Mouse (Mus musculus) limb, embryonic 14.5 days (tissue): ENCODE data around the gene Gpr137c. TPM values are rescaled to one million over a fixed set of nuclear protein-coding genes. Genes with fewer than 3 reads are reported as not detected.
A peak's percentile ranks its signal among the peaks of the same experiment; 100 is the strongest.

Experiments
- ATAC-seq: fragments of 200-750 bp; cut with Nextera tagmentation; 2 replicates; pipeline ENCODE4 v1.8.0; 2017; ENCODE audit warnings: low read depth, moderate number of reproducible peaks, moderate TSS enrichment; ENCODE audit not compliant: low FRiP score
- DNase-seq: peaks from one replicate; pipeline ENCODE4 v3.0.0-alpha.2; 2015; ENCODE audit warnings: low spot score
- H3K27ac ChIP-seq: fragments of 300-500 bp; sonication (generic); replicated peaks from 2 replicates; pipeline ENCODE4 v1.5.1; 2014; ENCODE audit warnings: low read depth, mild to moderate bottlenecking, low read length, moderate library complexity, mixed read lengths
- H3K27me3 ChIP-seq: fragments of 300-500 bp; sonication (generic); 2 replicates; pipeline ENCODE4 v1.6.1; 2014; ENCODE audit warnings: low read length, mixed read lengths; ENCODE audit not compliant: control insufficient read depth, insufficient read depth
- H3K36me3 ChIP-seq: fragments of 300-500 bp; sonication (generic); 2 replicates; pipeline ENCODE4 v1.6.1; 2014; ENCODE audit warnings: mild to moderate bottlenecking, low read length, moderate library complexity, mixed read lengths; ENCODE audit not compliant: control insufficient read depth, insufficient read depth
- H3K4me1 ChIP-seq: fragments of 300-500 bp; sonication (generic); 2 replicates; pipeline ENCODE4 v1.6.1; 2014; ENCODE audit warnings: antibody characterized with exemption, low read length, mixed read lengths; ENCODE audit not compliant: control insufficient read depth, insufficient read depth
- H3K4me2 ChIP-seq: fragments of 300-500 bp; sonication (generic); replicated peaks from 2 replicates; pipeline ENCODE4 v1.6.1; 2014; ENCODE audit warnings: low read depth, mild to moderate bottlenecking, low read length, moderate library complexity; ENCODE audit not compliant: severe bottlenecking
- H3K4me3 ChIP-seq: fragments of 300-500 bp; sonication (generic); replicated peaks from 2 replicates; pipeline ENCODE4 v1.5.1; 2014; ENCODE audit warnings: low read length
- H3K9ac ChIP-seq: fragments of 300-500 bp; sonication (generic); 2 replicates; pipeline ENCODE4 v1.6.1; 2014; ENCODE audit warnings: mild to moderate bottlenecking, low read depth, low read length, moderate library complexity; ENCODE audit not compliant: severe bottlenecking
- H3K9me3 ChIP-seq: fragments of 300-500 bp; sonication (generic); 2 replicates; pipeline ENCODE4 v1.6.1; 2016; ENCODE audit warnings: low read length; ENCODE audit not compliant: control insufficient read depth
- POLR2A ChIP-seq: fragments of 200-500 bp; IDR thresholded peaks from 2 replicates; pipeline ENCODE4 v1.8.0; 2012; ENCODE audit warnings: inconsistent platforms, mild to moderate bottlenecking, moderate library complexity, borderline replicate concordance; ENCODE audit not compliant: insufficient read depth, insufficient read length; ENCODE audit errors: extremely low read depth
- WGBS: fragments of 180-500 bp; shearing (Covaris S2); extraction: QIAGEN DNeasy Blood & Tissue Kit; methylation state at CpG from one replicate; pipeline ENCODE4 v1.1.7; 2014; 5-methylcytosine and 5-hydroxymethylcytosine counted together
- polyA plus RNA-seq, 2 experiments: library from polyadenylated mRNA; depleted of rRNA in 1 of 2; stranded (reverse) in 1 of 2; unstranded in 1 of 2; fragments of >200 nt; fragmentation: Nextera tagmentation in 1 of 2; extraction: Ambion mirVana in 1 of 2; gene quantifications; 2 replicates each; pipeline versions ENCODE4 v1.2.1 to v1.2.3; 2012 to 2014

Gpr137c gene
- polyA plus RNA-seq, 2 experiments = 2.8 to 8.9 TPM

DNA sequence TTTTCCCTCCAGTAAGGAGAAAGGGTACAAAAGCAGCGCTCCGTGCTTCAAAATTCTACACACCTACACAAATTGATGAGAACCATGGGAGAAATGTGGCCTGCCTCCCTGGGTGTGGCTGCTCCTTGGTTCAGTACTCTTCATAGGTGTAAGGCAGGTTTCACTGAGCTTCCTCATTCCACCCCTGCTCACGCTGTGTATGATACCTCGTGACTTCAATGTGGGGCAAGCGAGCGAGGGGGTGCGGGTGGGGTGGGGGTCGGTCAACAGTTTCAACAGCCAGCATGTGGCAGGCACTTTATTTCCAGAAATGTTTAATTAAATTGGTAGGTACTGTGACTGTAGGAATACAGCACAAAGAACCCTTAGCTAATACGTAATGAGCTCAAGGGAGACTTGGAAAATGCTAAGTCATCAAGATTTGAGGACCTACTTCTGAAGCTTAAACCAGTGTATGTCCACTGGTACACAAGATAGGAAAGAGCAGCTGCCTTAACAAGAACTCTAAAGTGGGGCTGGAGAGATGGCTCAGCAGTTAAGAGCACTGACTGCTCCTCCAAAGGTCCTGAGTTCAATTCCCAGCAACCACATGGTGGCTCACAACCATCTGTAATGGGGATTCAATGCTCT lies 2.7 kb upstream of the Gpr137c start:
- WGBS = 90% methylated on average over 9 of the region's 9 CpGs
- peaks cover 3% of the 10 kb centered on the region; the same call in 1 of the 2 replicates for H3K4me1 ChIP-seq
- H3K9me3 ChIP-seq = no peaks in the 10 kb centered on the region
- no peak for ATAC-seq
- H3K4me3 ChIP-seq = no peak overlapping the region
- H3K9ac ChIP-seq = no peak overlapping the region
- H3K4me2 ChIP-seq = no peak overlapping the region
- H3K27me3 ChIP-seq = no peaks in the 10 kb centered on the region
- no peaks in the 10 kb centered on the region for H3K36me3 ChIP-seq
- no peak overlapping the region for H3K27ac ChIP-seq
- TF ChIP-seq POLR2A = no peak
- DNase-seq = no peak

DNA sequence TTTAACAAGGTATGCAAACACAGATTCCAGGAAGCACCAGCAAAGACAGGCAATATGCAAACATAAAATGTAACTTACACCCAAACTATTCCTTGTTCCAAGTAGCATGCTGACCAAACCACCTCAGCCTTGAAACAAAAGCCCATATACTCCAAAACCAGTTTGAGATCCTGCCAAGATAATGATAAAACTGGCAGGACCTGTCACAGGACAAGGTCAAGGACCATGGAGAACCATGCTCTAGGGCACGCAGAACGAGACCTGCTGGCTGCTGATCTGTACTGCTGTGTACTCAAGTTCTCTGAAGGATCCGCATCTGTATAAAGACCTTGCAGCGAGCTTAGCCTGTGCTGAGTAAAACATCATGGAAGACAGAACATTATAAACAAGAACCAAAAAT lies 1.8 kb upstream of the Gpr137c start:
- 88% methylated on average over 4 of the region's 4 CpGs for WGBS
- Histone ChIP-seq H3K36me3 (no peaks in the 10 kb centered on the region), H3K27me3 (no peaks in the 10 kb centered on the region), H3K4me3 (no peak overlapping the region), H3K9me3 (no peaks in the 10 kb centered on the region), H3K4me2 (no peak overlapping the region), H3K9ac (no peak overlapping the region), H3K4me1 (peaks cover 3% of the 10 kb centered on the region; the same call in 1 of the 2 replicates), H3K27ac (no peak overlapping the region)
- DNase-seq (no peak), ATAC-seq (no peak)
- no peak for TF ChIP-seq POLR2A

DNA sequence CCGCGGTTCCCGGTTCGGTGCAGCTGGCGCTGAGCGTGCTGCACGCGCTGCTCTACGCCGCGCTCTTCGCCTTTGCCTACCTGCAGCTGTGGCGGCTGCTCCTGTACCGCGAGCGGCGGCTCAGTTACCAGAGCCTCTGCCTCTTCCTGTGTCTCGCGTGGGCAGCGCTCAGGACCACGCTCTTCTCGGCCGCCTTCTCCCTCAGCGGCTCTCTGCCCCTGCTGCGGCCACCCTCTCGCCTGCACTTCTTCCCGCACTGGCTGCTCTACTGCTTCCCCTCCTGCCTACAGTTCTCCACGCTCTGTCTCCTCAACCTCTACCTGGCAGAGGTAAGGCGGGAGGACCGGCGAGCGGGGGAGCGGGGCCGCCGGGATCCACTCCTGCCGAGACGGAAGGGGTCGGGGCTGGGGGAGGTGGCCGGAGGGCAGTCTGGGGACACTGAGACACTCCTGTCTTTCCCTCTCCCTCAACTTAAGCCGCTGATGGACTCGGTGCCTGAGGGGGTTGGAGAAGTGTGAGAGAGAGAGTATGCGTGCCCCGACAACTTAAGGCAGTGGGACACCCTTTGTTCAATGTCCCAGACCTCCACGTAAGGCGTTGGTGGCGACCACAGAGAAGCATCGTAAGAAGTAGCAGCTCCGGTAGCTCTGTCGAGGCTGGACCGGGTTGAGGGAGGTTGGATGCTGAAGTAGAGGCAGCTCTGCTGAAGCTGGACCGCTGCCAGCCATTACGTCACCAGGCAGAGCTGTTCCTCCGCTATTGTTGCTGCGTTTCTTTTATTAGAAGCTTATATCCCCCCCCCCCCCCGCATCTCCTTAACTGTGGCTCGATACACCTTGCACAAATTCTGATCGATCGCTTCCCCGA lies 806 bp downstream of the Gpr137c start, which contains the start of gene Txndc16:
TSS of gene Txndc16 (minus strand) at position 239 of the 867 bp plus-strand sequence.
- WGBS = under 1% methylated on average over 43 of the region's 59 CpGs
- peak within 1 kb of the TSS; percentile 76 for H3K9ac ChIP-seq
- peak within 1 kb of the TSS; percentile 84 for H3K4me3 ChIP-seq
- 0 out of 2 replicates have a peak, but pooled peaks have one; percentile 22 for TF ChIP-seq POLR2A
- no peaks in the 10 kb centered on the region for H3K36me3 ChIP-seq
- peaks cover 3% of the 10 kb centered on the region; the same call in 1 of the 2 replicates for H3K4me1 ChIP-seq
- no peaks in the 10 kb centered on the region for H3K27me3 ChIP-seq
- peak; percentile 88 for DNase-seq
- peak within 1 kb of the TSS; percentile 86 for H3K4me2 ChIP-seq
- ATAC-seq = peak; percentile 12
- H3K27ac ChIP-seq = peak within 1 kb of the TSS; percentile 91
- no peaks in the 10 kb centered on the region for H3K9me3 ChIP-seq

DNA sequence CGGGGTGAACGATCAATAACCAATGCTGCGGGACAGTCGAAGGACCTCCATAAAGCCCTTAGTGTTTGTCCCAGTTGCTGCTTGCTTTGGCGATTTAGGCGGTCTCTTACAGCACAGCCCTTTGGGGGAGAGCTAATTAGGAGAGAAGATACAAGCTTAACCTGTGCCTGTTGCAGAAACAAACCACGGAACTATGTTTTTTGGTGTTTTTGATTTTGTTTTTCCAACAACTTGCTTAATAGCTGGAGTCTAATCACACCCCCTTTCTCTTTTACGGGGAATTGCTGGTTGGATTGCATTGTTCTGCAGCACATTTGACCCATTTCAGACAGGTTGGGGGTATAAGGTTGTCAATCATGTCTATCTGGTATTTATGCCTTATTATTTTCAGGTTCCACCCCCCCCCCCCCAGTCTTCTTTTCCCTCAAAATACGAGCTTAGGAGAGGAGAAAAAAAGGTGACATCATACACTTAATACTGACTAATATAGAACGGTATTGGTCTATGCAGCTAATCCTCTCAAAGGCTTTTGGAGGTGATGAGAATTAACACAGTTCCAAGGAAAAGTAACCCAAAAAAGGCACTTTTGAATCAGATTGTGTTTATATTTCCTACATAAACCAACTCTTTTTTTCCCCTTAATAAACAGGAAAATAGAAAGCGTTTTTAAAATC lies 1.6 kb downstream of the Gpr137c start:
- Histone ChIP-seq H3K27me3 (no peaks in the 10 kb centered on the region), H3K27ac (0 out of 2 replicates have a peak overlapping the region, but pooled peaks have one; percentile 38), H3K4me1 (peaks cover 3% of the 10 kb centered on the region; the same call in 1 of the 2 replicates), H3K9ac (peak overlapping the region; percentile 76), H3K4me2 (peak overlapping the region; percentile 86), H3K4me3 (peak overlapping the region; percentile 84), H3K36me3 (no peaks in the 10 kb centered on the region), H3K9me3 (no peaks in the 10 kb centered on the region)
- TF ChIP-seq POLR2A = no peak
- 9% methylated on average over 11 of the region's 11 CpGs for WGBS
- peak; percentile 5 for DNase-seq
- ATAC-seq = no peak

DNA sequence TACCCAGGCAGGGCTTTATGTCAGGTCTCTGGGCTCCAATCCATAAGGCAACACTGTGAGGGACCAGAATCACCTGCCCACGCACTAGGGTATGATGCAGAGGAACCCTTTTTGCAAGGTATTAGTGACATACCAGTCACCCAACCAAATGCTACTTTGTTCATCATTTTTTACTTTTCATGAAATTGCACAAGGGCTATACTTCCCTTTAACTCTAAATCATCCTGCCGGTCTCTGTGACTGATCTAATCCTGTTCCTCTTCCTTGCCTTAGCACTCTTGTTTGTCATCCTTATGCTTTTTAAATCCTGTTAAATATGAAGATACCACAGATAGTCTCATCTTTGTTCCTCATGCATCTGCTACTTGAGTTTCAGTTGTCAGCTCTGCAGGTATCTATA lies 19.5 kb downstream of the Gpr137c start:
- Histone ChIP-seq H3K27me3 (no peaks in the 10 kb centered on the region), H3K36me3 (no peaks in the 10 kb centered on the region), H3K9ac (no peak overlapping the region), H3K27ac (no peak overlapping the region), H3K4me2 (no peak overlapping the region), H3K4me3 (no peak overlapping the region), H3K9me3 (no peaks in the 10 kb centered on the region), H3K4me1 (no peaks in the 10 kb centered on the region)
- ATAC-seq = no peak
- 85% methylated on average over 2 of the region's 2 CpGs for WGBS
- DNase-seq = no peak
- TF ChIP-seq POLR2A = no peak
